Mouse (Mus musculus): ENCODE results near the gene Itga8.

The Itga8 gene

GRCm38 (mm10) chr2:12077266-12077891 lies 224.3 kb downstream of the Itga8 start:
- no peak for DNase-seq

- no peak for DNase-seq
Measured at GRCm38 (mm10) chr2:12065669-12066399, 235.9 kb downstream of the Itga8 start.

- DNase-seq, result no peak
Measured at GRCm38 (mm10) chr2:12060034-12060723, 241.5 kb downstream of the Itga8 start.

Data from layer of hippocampus, adult 9-11 months (tissue).